Mouse (Mus musculus) spleen, postnatal 14 days (tissue): ENCODE data around the gene Mmd2.
A peak's percentile ranks its signal among the peaks of the same experiment; 100 is the strongest.

ENCODE experiments used
- DNase-seq, 2 experiments: peaks; one replicate each; pipeline ENCODE4 v3.0.0; 2021 to 2022; ENCODE audit warnings: low spot score in 2 of 2

Mmd2 gene

DNA sequence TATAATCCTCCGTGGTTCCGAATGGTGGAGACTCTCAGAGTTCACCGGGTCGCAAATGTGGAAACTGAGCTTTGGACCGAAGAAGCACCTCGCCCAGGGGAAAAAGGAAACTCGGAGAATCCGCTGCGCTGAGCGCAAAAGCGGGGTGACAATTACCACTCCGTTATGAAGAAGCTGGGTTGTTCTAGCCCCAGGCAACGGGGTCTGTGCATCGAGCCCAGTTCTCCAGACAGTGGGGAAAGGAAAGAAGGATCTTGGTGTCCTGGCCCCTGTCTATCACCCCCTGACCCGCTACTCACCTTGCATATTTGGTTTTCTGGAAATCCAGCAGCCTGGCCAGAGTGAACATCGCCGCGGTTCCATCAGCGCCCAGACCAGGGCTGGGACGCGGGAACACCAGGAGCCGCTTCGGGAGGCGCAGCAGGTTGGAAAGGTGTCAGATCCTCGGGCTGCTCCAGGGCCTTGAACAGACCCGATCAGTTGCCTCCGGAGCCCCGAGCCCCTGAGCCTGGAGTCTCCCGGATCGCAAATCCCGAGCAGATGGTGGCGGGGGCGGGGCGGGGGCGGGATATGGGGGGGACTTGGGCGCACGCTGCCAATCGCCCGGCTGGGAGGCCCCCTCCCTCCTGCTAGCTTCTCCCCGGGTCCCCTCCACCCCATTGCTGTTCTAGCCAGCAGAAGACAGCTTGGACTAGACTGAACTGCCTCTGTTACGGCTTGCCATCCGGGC, at the start of gene Mmd2:
Gene Mmd2, minus strand, starts transcription at position 542 of the 730 bp plus-strand sequence.
- no peak for DNase-seq

DNA sequence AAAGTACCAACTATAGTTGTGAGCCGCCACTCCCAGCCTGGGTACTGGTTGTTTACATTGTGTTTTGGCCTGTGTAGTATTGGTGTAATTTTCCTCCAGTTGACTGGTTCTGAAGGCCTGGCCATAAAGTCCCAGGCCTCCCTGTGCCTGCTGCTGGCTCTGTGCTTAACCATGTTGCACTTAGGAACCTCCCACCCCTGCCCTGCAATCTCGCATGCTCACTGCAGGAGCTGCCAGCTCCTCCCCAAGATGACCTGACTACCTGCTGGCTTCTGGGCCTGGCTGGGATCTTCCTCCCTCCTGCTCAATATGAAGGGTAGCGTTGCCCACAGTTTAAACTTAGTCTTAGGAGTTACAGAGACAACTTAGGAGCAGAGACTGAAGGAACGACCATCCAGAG, 43.7 kb upstream of the Mmd2 start:
- DNase-seq, result no peak

DNA sequence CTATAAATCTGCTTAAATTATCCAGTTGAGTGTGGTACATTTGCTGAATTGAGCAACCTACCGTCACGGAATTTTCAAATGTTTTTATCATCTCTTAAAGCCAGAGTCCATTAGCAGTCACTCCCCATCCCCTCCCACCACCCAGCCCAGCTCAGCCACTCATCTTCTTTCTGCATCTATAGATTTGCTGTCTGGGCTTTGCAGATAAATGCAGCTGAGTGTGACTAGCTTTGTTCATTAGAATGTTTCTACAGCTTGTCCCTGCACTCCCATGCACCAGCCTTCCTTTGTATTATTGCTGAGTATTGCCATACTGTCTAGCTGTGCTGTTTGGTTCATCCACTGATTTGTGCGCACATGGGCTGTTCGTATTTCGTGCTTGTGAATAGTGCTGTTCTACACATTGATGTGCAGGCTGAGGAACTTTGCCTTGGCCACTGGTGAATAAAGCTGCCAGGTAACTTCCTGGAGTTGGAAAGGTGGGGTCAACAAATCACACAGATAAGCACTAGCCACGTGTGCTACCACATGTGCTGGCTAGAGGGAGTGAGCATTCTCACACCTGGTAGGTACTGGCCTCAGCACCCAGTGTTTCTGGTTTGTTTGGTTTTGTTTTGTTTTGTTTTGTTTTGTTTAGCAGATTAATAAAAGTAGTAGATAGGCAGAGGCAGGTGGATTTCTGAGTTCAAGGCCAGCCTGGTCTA, 42.3 kb upstream of the Mmd2 start:
- no peak for DNase-seq

DNA sequence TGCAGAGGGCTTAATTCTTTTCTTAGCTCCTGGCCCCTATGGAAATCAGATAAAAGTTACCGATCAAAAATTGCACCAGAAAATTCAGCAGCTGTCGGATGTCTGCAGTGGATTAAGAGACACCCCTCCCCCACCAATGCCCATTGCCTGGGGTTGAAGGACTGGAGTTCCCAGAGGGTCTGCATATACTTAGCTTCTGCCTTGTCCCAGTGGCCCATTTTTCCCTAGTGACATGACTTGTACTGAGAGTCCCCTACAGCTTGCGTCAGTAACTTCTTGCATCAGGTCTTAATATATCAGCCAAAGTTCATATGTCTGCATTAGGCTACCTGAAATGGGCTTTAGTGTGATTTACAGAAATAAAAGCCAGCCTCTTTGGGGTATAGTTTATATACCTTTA, 41.8 kb upstream of the Mmd2 start:
- no peak for DNase-seq

DNA sequence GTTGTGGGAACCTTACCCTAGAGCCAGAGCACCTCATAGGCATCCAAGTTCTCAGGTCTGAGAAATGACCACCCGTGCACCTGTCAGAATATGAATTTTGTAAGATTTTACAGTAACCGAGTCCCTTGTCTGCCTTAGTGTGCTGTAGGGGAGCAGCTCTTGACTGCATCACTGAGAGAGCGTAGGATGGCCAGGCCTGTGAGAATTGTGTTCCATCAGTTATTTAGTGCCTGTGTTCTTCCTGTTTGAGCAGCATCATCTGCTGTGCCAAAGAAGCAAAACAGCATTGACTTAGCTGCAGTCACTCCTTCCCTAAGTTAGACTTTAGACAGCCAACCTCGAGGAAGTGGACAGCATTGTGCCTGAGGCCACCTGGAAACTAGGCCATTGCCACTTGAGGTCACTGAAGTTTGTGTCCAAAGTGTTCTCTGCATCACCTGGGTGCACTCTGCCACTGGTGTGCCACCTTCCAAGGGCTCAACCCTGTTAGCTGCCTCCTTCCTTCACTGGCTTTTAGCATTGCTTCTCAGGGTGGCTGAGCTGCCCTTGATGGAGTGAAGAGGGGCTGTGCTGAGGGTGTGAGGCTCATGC, 41.0 kb upstream of the Mmd2 start:
- DNase-seq, result no peak

DNA sequence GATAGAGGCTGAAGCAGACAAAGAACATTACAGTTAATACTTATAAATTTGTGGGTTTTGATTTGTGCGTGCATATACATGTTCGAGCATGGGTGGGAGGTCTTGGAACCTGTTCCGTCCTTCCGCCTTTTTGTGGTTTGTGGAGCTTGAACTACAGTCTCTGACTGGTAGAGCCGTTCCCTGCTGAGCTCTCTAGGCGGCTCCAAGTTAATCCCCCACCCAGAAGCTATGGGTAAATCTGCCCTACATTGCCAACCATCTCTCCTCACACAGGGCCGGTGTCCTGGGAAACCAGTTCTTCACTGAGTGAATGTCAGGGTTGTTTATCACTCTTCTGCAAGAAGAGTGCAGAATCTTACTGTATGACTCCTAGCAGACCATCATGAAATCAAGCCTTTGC, 39.6 kb upstream of the Mmd2 start:
- DNase-seq, result no peak

DNA sequence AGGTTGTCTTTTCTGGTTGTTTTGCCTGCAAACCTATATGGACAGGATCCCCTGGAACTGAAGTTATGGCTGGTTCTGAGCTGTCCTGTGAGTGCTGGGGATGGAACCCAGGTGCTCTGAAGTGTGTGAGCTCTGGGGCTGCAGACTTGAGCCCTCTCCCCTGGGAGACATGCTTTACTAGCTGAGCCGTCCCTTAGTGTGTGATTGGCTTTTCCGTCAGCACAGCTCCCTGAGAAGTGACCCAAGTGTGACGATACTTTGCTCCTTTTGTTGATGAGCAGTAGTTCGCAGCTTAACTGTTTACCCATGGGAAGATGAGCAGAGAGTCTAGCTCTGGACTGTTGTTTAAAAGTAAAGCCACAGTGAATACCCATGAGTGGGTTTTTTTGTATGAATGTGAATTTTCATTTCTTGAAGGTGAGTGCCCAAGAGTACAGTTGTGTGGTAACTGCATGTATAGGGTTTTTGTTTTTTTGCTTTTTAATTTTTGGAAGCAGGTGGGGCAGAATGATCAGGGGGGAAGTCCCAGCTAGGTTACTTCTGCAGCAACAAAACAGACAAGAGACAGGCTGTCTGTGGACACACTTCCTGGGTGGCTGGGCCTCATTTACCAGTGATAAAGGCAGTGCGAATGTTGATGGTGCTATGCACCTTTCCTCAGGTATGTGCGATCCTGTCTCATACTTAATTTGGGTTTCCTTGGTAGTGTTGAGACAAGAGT, 32.9 kb upstream of the Mmd2 start:
- no peak for DNase-seq

DNA sequence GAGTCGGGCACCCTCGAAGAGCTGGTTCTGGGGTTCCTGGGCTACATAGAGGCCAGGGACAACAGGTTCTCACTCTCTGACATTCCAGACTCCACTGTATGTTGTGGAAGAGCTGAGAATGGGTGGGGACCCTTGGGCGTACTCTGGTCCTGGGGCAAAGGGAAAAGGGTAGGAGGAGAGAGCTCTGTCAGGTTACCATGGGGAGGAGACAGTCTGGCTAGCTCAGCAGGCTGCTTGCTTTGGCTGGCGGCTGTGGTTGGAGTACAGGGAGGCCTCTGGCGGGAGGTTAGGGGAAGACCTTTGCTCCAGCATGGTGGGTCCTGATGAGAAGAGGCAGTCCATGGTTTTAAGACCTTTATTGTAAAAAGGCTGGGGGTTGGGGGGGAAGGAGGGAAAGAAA, 31.5 kb upstream of the Mmd2 start:
- no peak for DNase-seq

DNA sequence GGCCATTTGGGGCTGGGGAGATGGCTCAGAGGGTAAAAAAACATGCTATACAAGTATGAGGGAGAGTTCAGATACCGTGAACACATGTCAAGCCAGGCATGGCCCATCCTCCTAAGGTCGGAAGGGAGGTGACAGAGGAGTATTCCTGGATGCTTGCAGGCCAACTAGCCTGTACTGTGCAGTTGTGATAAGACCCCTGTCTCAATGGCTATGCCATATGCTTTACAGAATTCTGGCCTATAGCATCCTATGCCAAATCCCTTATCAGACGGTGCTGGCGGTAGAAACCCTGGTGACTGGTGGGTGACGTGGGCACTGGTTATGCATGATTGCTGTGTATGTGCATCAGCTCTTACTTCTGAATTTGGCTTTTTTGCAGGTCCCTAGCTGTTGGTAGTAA, 29.2 kb upstream of the Mmd2 start:
- DNase-seq, result no peak

DNA sequence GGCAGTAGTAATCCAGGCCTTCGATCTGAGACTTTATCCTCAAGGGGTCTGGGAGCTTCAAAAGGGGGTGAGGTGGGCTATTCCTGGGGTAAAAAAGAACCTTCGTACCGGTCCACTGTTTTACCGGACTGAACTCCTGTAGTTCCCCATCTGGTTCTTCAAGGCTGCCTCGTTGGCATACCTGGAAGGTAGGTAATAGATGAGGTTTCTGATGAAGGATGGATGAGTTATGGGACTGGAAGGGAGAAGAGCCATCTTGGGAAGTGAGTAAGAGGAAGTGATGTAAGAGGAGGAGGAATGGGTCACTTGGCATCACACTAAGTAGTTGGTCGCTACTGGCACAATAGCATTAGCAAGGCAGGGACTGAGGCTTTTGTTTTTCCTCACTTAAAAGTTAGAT, 21.6 kb upstream of the Mmd2 start:
- no peak for DNase-seq

DNA sequence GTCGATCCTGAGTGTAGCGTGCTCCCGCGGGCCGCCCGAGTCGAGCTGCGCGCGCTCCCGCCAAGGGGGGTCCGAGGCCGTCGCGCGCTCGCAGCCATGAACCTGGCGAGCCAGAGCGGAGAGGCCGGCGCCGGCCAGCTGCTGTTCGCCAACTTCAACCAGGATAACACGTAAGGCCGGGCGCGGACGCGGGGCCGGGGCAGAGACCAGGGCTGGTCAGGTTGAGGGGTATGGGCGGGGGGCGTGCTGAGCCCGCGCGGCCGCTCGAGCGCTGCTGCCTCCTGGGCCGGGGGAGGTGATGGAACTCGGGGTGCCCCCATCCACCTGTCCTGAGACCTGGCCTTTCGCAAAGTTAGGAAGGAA, 21.0 kb upstream of the Mmd2 start:
- peak in 1 of 2 experiments; percentile 21 for DNase-seq

DNA sequence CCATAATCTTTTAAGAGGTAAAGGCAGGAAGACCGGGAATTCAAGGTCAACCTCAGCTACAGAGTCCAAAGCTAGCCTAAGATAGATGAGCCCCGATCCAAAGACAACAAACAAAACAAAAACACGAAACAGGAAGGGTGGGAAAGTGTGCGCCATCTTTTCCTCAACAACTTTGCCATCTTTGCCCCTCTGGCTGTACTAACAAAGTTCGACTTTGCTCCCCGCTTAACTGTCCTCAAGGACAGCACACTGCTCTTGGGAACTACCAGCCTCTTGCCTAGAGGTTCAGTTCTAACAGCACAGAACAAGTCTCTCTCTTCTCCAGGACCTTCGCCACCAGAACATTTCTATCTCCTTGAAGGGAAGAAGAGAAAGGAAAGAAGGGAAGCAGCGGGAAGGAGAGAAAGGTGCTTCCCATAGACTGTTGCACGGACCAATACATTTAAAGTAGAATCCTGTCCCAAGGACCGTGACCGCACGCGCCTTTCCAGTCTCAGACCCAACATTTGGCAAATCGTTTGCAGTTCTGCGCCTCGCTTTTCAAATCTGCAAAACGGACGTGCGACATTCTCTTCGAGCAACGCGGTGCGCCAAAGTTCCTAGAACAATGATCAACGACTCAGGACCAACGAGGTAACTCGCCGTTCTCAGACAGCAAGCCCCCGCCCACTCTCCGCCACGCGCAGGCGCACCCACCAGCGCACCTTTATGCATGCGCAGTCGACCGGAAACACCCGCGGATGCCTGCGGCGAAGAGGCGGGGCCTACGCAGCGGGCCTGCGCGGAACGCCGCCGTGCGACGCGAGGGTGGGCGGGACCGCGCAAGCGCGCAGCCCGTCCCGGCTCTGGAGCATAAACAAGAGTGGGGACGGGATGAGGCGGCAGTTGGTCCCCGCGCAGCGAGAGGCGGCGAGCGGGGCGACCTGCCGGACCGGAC, 20.4 kb upstream of the Mmd2 start:
- DNase-seq, result peak; percentile 95 to 97

DNA sequence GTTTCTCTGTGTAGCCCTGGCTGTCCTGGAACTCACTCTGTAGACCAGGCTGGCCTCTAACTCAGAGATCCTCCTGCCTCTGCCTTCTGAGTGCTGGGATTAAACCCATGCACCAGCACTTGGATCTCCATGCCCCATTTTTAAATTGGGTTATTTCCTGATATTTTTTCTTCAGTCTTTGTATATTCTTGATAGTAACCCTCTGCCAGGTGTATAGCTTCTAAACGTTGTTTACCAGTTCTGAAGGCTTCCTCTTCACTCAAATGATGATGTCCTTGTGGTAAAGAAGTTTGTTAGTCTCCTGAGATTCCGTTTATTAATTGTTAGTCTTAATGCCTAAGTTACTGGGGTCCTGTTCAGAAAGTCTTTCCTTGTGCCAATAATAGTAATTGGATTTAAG, 18.8 kb upstream of the Mmd2 start, which contains the start of gene Wipi2:
Gene Wipi2, plus strand, starts transcription at position 301 of the 400 bp plus-strand sequence.
- DNase-seq, result no peak

DNA sequence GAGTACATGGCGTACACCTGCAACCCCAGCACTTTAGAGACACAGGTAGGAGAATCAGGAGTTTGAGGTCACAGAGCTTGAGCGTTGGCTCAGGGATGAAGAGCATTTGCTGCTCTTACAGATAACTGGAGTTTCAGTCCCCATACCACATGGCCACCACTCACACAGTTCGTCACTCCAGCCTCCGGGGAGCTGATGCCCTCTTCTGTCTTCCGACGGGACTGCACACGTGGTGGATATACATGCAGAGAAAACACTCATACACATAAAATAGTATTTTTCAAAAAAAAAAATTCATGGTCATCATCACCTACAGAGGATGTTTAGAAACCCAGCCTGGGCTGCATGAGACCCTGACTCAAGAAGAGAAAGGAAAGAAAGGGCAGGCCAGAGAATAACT, 14.5 kb upstream of the Mmd2 start:
- DNase-seq, result no peak

DNA sequence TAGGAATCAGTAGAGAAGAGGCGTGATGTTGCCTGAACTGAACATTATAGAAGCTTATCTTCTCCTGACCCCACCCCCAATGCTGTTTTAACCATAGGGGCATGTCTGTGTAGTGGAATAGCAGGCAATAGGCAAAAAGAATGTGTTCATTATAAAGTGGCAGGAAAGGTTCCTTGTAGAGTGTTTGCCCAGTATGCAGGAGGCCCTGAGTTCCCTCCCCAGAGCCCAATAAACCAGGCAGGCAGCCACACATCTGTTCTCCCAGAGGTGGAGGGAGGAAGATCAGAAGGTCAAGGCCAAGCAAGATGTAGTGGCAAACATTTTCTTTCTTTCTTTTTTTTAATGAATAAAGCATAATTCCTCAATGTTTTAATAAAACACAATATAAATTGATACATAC, 13.5 kb upstream of the Mmd2 start:
- DNase-seq, result no peak

DNA sequence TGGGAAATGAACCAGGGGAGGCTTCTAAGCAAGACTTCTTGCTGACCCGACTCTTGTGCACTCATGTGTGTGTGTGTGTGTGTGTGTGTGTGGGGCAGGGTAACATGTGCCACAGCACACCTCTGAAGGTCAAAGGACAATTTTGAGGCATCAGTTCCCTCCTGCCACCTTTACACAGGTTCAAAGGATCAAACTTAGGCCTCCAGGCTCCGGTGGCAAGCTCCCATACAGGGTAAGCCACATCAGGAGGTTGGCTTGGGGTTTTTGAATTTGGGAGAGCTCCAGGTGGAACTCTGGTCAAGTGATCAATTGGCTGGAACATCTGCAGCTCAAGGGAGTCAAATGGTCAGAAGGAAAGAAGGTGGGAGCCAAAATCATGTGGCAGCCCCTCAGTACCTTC, 12.8 kb upstream of the Mmd2 start:
- DNase-seq, result no peak

DNA sequence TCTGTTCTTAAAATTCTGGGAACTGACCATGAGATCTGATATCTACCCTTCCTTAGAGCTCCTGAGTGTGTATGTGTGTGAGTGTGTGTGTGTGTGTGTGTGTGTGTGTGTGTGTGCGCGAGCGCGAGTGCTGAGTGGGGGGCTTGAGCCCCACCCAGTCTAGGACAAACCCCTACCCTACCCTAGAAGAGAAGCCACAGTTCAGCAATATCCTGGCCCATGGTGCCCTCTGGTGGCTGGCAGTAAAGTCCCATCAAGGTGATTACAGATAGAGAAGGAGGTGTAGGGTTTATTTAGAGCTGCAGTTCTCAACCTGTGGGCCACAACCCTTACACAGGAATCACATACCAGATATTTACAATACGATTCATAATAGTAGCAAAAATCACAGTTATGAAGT, 11.3 kb upstream of the Mmd2 start:
- DNase-seq, result no peak

DNA sequence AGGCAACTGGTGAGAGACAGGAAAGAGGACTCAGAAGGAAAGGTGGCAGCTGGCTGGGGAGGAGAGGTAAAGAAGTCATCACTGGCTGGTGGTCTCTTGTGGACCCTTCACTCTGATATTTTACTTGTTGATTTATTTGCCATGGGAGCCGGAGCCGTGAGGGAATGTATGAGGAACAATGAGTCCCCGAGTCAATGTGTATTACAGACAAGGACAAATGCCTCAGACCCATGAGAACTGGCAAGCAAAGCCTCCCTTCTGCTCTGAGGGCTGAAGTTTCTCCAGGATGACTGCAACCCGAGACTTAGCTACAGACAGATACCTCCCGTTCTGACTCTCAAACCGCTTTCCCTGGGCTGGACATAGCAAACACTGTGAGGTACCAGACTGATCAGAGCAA, 7.7 kb upstream of the Mmd2 start:
- no peak for DNase-seq

DNA sequence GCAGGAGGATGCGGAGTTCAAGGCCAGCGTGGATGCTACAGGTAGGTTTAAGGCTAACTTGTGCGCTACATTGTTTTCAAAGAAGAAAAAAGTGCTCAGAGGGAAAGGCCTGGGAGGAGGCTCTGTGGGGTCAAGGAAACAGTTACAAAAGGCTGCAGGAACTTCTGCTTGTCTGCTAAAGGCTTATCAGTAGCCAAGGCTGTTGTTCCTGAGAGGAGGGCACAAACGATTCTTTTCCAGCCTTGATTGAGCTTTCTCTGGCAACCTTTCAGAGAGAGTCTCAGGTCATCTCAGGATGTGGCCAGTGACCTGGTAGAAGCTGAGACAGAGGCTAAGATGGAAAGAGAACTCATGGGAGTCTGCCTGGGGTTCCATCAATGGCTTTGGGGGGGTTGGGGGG, 7.0 kb upstream of the Mmd2 start:
- DNase-seq, result no peak

DNA sequence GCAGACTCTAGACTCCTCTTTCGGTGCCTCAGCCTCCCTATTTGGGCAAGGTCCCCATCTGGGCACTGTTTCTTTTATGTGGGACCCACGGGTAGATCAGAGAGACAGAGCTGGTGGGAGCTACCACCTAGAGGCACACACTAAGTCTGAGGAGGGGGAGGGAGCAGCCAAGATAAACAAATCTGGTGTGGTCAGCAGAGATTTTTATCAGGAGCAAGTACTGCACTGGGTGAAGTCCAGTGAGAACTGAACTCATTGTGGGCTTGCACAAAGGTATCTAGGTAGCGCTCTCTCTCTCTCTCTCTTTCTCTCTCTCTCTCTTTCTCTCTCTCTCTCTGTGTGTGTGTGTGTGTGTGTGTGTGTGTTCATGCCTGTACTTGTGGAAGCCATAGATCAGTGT, 5.9 kb upstream of the Mmd2 start:
- DNase-seq, result no peak

DNA sequence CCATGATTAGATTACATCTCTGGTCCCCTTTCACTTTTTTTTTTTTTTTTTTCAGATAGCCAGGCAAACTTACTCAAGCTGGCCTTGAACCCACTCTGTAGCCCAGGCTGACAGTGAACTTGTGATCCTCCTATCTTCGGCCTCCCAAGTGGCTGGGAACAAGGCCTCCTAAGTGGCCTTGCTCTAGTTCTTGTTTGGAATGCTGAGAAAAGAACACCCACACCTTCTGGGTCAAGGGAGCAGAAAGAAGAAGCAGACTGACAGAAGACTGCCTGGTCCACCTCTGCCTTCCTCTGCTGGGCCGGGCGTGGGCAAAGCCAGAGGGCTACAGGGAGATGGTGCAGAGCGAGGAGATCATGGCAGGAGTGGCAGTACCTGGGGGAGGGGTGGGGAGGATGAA, 1.8 kb upstream of the Mmd2 start:
- no peak for DNase-seq

DNA sequence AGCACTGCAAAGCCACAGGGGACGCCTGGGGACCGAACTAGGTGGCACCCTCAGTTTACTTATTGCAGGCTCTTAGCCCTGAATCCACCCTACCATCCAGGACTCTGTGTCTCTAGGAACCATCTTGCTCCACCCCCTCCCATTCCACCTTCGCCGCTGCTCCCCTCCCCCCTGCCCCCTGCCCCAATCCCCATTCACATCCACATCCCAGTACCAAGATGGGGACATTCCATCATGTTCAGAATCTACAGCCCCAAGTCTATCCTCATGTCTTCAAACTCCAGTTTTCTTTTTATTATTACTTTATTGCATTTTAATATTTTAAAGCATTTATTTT, 357 bp upstream of the Mmd2 start:
- DNase-seq, result no peak
